Mouse (Mus musculus): ENCODE data around the gene Brix1. TPM values are rescaled to one million over a fixed set of nuclear protein-coding genes. Genes with fewer than 3 reads are reported as not detected.

Brix1 gene
- total and polyA plus RNA-seq, 2 experiments from 2014 or later = 5.6 to 56.8 TPM

GRCm38 (mm10) chr15:10426545-10427266 lies 59.0 kb downstream of the Brix1 start:
- DNase-seq (ENCODE audit: low spot score) (no peak), ATAC-seq (ENCODE audit: insufficient read depth, low read depth) (no peak)
- no peak overlapping the region for H3K27ac ChIP-seq (ENCODE audit: low read depth)
- H3K4me1 ChIP-seq (ENCODE audit: control insufficient read depth, insufficient read depth) = no peaks in the 10 kb centered on the region
- no peak overlapping the region for H3K4me3 ChIP-seq (ENCODE audit: low read depth, low read length)
- H3K9me3 ChIP-seq (replicated peaks; ENCODE audit: control insufficient read depth, low read length) = no peaks in the 10 kb centered on the region
- no peak overlapping the region for H3K9ac ChIP-seq (replicated peaks; ENCODE audit: low read depth, low read length)
- no peaks in the 10 kb centered on the region for H3K36me3 ChIP-seq (replicated peaks; ENCODE audit: control insufficient read depth, insufficient read depth, low read length)
- TF ChIP-seq EP300 (IDR thresholded peaks at IDR 0.05; ENCODE audit: low read depth) (no peak), CTCF (IDR thresholded peaks at IDR 0.05; ENCODE audit: low read depth) (no peak)
- H3K4me2 ChIP-seq (ENCODE audit: low read depth, low read length) = no peak overlapping the region
- no peaks in the 10 kb centered on the region for H3K27me3 ChIP-seq (ENCODE audit: control insufficient read depth, insufficient read depth, low read length)
- WGBS = 85% methylated on average over 13 of the region's 13 CpGs

- H3K27me3 ChIP-seq (ENCODE audit: control insufficient read depth, insufficient read depth, low read length) = no peaks in the 10 kb centered on the region
- H3K36me3 ChIP-seq (replicated peaks; ENCODE audit: control insufficient read depth, insufficient read depth, low read length) = no peaks in the 10 kb centered on the region
- no peaks in the 10 kb centered on the region for H3K4me1 ChIP-seq (ENCODE audit: control insufficient read depth, insufficient read depth)
- no peak overlapping the region for H3K27ac ChIP-seq (ENCODE audit: low read depth)
- 77% methylated on average over 6 of the region's 6 CpGs for WGBS
- TF ChIP-seq EP300 (IDR thresholded peaks at IDR 0.05; ENCODE audit: low read depth) (no peak), CTCF (IDR thresholded peaks at IDR 0.05; ENCODE audit: low read depth) (no peak)
- ATAC-seq (ENCODE audit: insufficient read depth, low read depth) (no peak), DNase-seq (ENCODE audit: low spot score) (no peak)
- H3K9ac ChIP-seq (replicated peaks; ENCODE audit: low read depth, low read length) = no peak overlapping the region
- H3K9me3 ChIP-seq (replicated peaks; ENCODE audit: control insufficient read depth, low read length) = no peaks in the 10 kb centered on the region
- no peak overlapping the region for H3K4me2 ChIP-seq (ENCODE audit: low read depth, low read length)
- H3K4me3 ChIP-seq (ENCODE audit: low read depth, low read length) = no peak overlapping the region
Measured at GRCm38 (mm10) chr15:10426124-10426523, 59.6 kb downstream of the Brix1 start.

Other genes starting within 250 kb of the Brix1 start
- not detected in 2 replicates for gene Gm21973, start 160.6 kb downstream of the Brix1 start, total RNA-seq (2014; rRNA removed; ENCODE audit: low replicate concordance)
- gene Gm21973, start 160.6 kb downstream of the Brix1 start, polyA plus RNA-seq (2015; fragmentation: Nextera tagmentation; extraction: Ambion mirVana) = not detected in 2 replicates
- gene Agxt2, start 127.4 kb downstream of the Brix1 start, total RNA-seq (2014; rRNA removed; ENCODE audit: low replicate concordance) = not detected in 2 replicates
- not detected in 2 replicates for gene Agxt2, start 127.4 kb downstream of the Brix1 start, polyA plus RNA-seq (2015; fragmentation: Nextera tagmentation; extraction: Ambion mirVana)
- gene Dnajc21, start 15.4 kb downstream of the Brix1 start, total RNA-seq (2014; rRNA removed; ENCODE audit: low replicate concordance) = 2.3 and 9.2 TPM in 2 replicates
- 7.7 and 9.0 TPM in 2 replicates for gene Dnajc21, start 15.4 kb downstream of the Brix1 start, polyA plus RNA-seq (2015; fragmentation: Nextera tagmentation; extraction: Ambion mirVana)
- gene Rad1, start 71 bp upstream of the Brix1 start, total RNA-seq (2014; rRNA removed; ENCODE audit: low replicate concordance) = 6.0 and 10.9 TPM in 2 replicates
- 13.3 and 13.8 TPM in 2 replicates for gene Rad1, start 71 bp upstream of the Brix1 start, polyA plus RNA-seq (2015; fragmentation: Nextera tagmentation; extraction: Ambion mirVana)
- not detected in 2 replicates for gene Ttc23l, start 72.7 kb upstream of the Brix1 start, total RNA-seq (2014; rRNA removed; ENCODE audit: low replicate concordance)
- gene Ttc23l, start 72.7 kb upstream of the Brix1 start, polyA plus RNA-seq (2015; fragmentation: Nextera tagmentation; extraction: Ambion mirVana) = not detected in 2 replicates
- 4.7 and 8.9 TPM in 2 replicates for gene Rai14, start 228.7 kb upstream of the Brix1 start, total RNA-seq (2014; rRNA removed; ENCODE audit: low replicate concordance)
- gene Rai14, start 228.7 kb upstream of the Brix1 start, polyA plus RNA-seq (2015; fragmentation: Nextera tagmentation; extraction: Ambion mirVana) = 4.0 and 4.1 TPM in 2 replicates